Mouse (Mus musculus): Measurements from ENCODE around the gene Ccdc102a. TPM values are rescaled to one million over a fixed set of nuclear protein-coding genes. Genes with fewer than 3 reads are reported as not detected.

The Ccdc102a gene
- total RNA-seq, 2 experiments from 2014 or later, result 3.6 to 4.2 TPM

GRCm38 (mm10) chr8:94922176-94922575, 4.3 kb upstream of the Ccdc102a start:
- DNase-seq, result no peak

- DNase-seq, result no peak
Measured at GRCm38 (mm10) chr8:94919256-94919655, 1.4 kb upstream of the Ccdc102a start.

- peak; percentile 97 for DNase-seq
Measured at GRCm38 (mm10) chr8:94917352-94917751, 546 bp downstream of the Ccdc102a start.

- no peak for DNase-seq
Measured at GRCm38 (mm10) chr8:94916960-94917324, 956 bp downstream of the Ccdc102a start.

- no peak for DNase-seq
Measured at GRCm38 (mm10) chr8:94916311-94916959, 1.5 kb downstream of the Ccdc102a start.

GRCm38 (mm10) chr8:94914701-94915101, 3.2 kb downstream of the Ccdc102a start:
- peak; percentile 77 for DNase-seq

GRCm38 (mm10) chr8:94914256-94914655, 3.6 kb downstream of the Ccdc102a start:
- no peak for DNase-seq

GRCm38 (mm10) chr8:94913061-94913660, 4.7 kb downstream of the Ccdc102a start:
- peak; percentile 66 for DNase-seq

GRCm38 (mm10) chr8:94908847-94909246, 9.1 kb downstream of the Ccdc102a start:
- DNase-seq, result peak; percentile 63

- no peak for DNase-seq
Measured at GRCm38 (mm10) chr8:94907591-94908300, 10.2 kb downstream of the Ccdc102a start.

- DNase-seq, result peak; percentile 80
Measured at GRCm38 (mm10) chr8:94904450-94905175, 13.3 kb downstream of the Ccdc102a start.

- no peak for DNase-seq
Measured at GRCm38 (mm10) chr8:94903709-94904108, 14.2 kb downstream of the Ccdc102a start.

- no peak for DNase-seq
Measured at GRCm38 (mm10) chr8:94901031-94901430, 16.9 kb downstream of the Ccdc102a start.

GRCm38 (mm10) chr8:94900617-94901016, 17.3 kb downstream of the Ccdc102a start:
- DNase-seq, result no peak

GRCm38 (mm10) chr8:94899262-94899661, 18.6 kb downstream of the Ccdc102a start:
- DNase-seq, result no peak

GRCm38 (mm10) chr8:94892917-94893316, 25.0 kb downstream of the Ccdc102a start:
- DNase-seq, result no peak

GRCm38 (mm10) chr8:94888383-94889036, 29.4 kb downstream of the Ccdc102a start:
- no peak for DNase-seq

- DNase-seq, result no peak
Measured at GRCm38 (mm10) chr8:94880742-94881141, 37.2 kb downstream of the Ccdc102a start.

GRCm38 (mm10) chr8:94876820-94877219, 41.1 kb downstream of the Ccdc102a start:
- no peak for DNase-seq

- DNase-seq, result peak; percentile 89
Measured at GRCm38 (mm10) chr8:94876197-94876730, 41.6 kb downstream of the Ccdc102a start, which contains the start of gene Dok4. Gene Dok4, minus strand, starts transcription at chr8:94876330.

GRCm38 (mm10) chr8:94875871-94876150, 42.1 kb downstream of the Ccdc102a start:
- no peak for DNase-seq
